9 mouse cellular contexts compared by ENCODE assay signal in the genomic region with DNA sequence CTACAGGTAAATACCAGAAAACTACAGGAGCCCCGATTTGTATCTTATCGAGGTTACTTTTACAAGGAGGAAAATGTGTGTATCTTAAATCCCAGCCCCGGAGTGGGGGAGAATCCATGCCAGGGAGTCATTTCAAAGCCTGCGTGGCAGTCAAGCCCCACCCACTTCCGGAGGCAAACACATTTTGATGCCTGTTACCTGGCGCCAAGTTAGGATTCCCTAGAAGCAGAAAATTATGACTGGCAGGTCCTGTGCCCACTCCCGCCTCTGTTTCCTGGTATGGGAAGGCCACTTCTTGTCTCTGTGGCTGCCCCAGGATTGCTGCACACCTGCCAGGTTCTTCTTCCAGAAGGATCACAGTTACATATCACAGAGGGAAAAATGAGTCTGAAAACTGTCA. TPM values are rescaled to one million over a fixed set of nuclear protein-coding genes. Genes with fewer than 3 reads are reported as not detected.
A peak's percentile ranks its signal among the peaks of the same experiment; 100 is the strongest.
DNase-seq lines count a peak whose midpoint lies in the region; ATAC-seq and TF ChIP-seq lines count a peak whose summit lies in the region.
"Had no signal": no experiment of that assay in that cellular context is flagged by ENCODE, and none has a peak within 500 bp of the region (broad histone marks: within the 10 kb centered on the region; RNA-seq: fewer than 3 reads in every experiment).

No protein-coding gene starts in this region.

- ATAC-seq in intestine, postnatal 0 days, result no peak

- no peak overlapping the region for H3K9ac ChIP-seq in intestine, postnatal 0 days (ENCODE audit: low read depth, low read length)

- no peak for TF ChIP-seq CTCF in intestine, postnatal 0 days (IDR thresholded peaks at IDR 0.05; ENCODE audit: low read depth)

- peaks cover 75% of the 10 kb centered on the region for H3K27me3 ChIP-seq in heart, embryonic 10.5 days (ENCODE audit: insufficient read depth, poor library complexity, severe bottlenecking)
- no peaks in the 10 kb centered on the region for H3K27me3 ChIP-seq in intestine, postnatal 0 days (replicated peaks; ENCODE audit: control insufficient read depth, insufficient read depth, low read length)

- no peaks in the 10 kb centered on the region for H3K36me3 ChIP-seq in heart, embryonic 10.5 days
- 0 out of 2 replicates have a peak, but pooled peaks cover 7% of the 10 kb centered on the region for H3K36me3 ChIP-seq in intestine, postnatal 0 days (ENCODE audit: control insufficient read depth, insufficient read depth)

- no peaks in the 10 kb centered on the region for H3K9me3 ChIP-seq in heart, embryonic 10.5 days
- H3K9me3 ChIP-seq in intestine, postnatal 0 days (ENCODE audit: control insufficient read depth), result no peaks in the 10 kb centered on the region
- H3K9me3 ChIP-seq: G1E had no signal

- peak; percentile 66 for DNase-seq in heart, embryonic 10.5 days (ENCODE audit: low spot score)
- DNase-seq in heart, adult 9 months (ENCODE audit: low spot score in 2 of 2), result no peak
- peak; percentile 47 to 54 for DNase-seq in lung, postnatal 4 days
- no peak for DNase-seq in MN1 (ENCODE audit: low spot score)
- no peak for DNase-seq in frontal cortex, postnatal 25 days (ENCODE audit: low spot score in 2 of 2)
- no peak for DNase-seq in frontal cortex, postnatal 36 days (ENCODE audit: low spot score in 2 of 2)

- H3K27ac ChIP-seq in heart, embryonic 10.5 days, result no peak overlapping the region
- no peak overlapping the region for H3K27ac ChIP-seq in brown adipose tissue, adult 24 weeks (replicated peaks; ENCODE audit: low read depth, low read length)
- peak overlapping the region; percentile 58 for H3K27ac ChIP-seq in intestine, postnatal 0 days (ENCODE audit: low read depth, low read length)

- H3K4me2 ChIP-seq in intestine, postnatal 0 days (replicated peaks; ENCODE audit: low read depth), result peak overlapping the region; percentile 97

- WGBS in heart, embryonic 10.5 days, result 67% methylated on average over 7 of the region's 7 CpGs
- WGBS in intestine, postnatal 0 days, result 37% methylated on average over 7 of the region's 7 CpGs

- 0 out of 2 replicates have a peak overlapping the region, but pooled peaks have one; percentile 79 for H3K4me3 ChIP-seq in heart, embryonic 10.5 days
- H3K4me3 ChIP-seq in brown adipose tissue, adult 24 weeks (ENCODE audit: insufficient read depth, low read depth, low read length), result peak overlapping the region; percentile 57
- H3K4me3 ChIP-seq in intestine, postnatal 0 days (ENCODE audit: low read depth, low read length), result peak overlapping the region; percentile 77

- H3K4me1 ChIP-seq in heart, embryonic 10.5 days, result peaks cover 29% of the 10 kb centered on the region; the same call in 1 of the 2 replicates
- H3K4me1 ChIP-seq in brown adipose tissue, adult 24 weeks (ENCODE audit: control insufficient read depth, insufficient read depth, insufficient read length, low read length), result peaks cover 6% of the 10 kb centered on the region
- H3K4me1 ChIP-seq in intestine, postnatal 0 days (replicated peaks; ENCODE audit: control insufficient read depth, insufficient read depth, low read length), result peaks cover 6% of the 10 kb centered on the region; the same call in 1 of the 2 replicates

RNA-seq across cellular contexts. Expression of a gene that starts 2.3 kb away (rescaled TPM):
- 2.3 and 4.4 TPM in 2 replicates for polyA plus RNA-seq in heart, embryonic 10.5 days (2016; fragmentation: Nextera tagmentation; extraction: Ambion mirVana)
- polyA plus RNA-seq in brown adipose tissue, adult 24 weeks (2012; ENCODE audit: insufficient read depth, insufficient read length, missing spikeins), result 2.2 and 4.0 TPM in 2 replicates
- polyA plus RNA-seq in intestine, postnatal 0 days (2015; fragmentation: Nextera tagmentation; extraction: Ambion mirVana), result 11.7 and 14.4 TPM in 2 replicates

RNA-seq across cellular contexts. Expression of a gene that starts 57.0 kb away (rescaled TPM):
- 39.5 and 51.7 TPM in 2 replicates for polyA plus RNA-seq in heart, embryonic 10.5 days (2016; fragmentation: Nextera tagmentation; extraction: Ambion mirVana)
- polyA plus RNA-seq in brown adipose tissue, adult 24 weeks (2012; ENCODE audit: insufficient read depth, insufficient read length, missing spikeins), result 19.4 and 37.8 TPM in 2 replicates
- polyA plus RNA-seq in intestine, postnatal 0 days (2015; fragmentation: Nextera tagmentation; extraction: Ambion mirVana), result 18.4 and 19.6 TPM in 2 replicates

Comparison
In these comparisons a context has a peak if more than half of its experiments do, and no peak if none do; other contexts are left out.
1. DNase-seq: peak in heart, embryonic 10.5 days (single experiment) and lung, postnatal 4 days (2 of 2); none in heart, adult 9 months (0 of 2), MN1 (single experiment), frontal cortex, postnatal 25 days (0 of 2) and frontal cortex, postnatal 36 days (0 of 2).
2. Peak in every context shown above with its lines, with median percentiles within 50 percentile points of each other: H3K4me3 ChIP-seq.